ENCODE assay signal across 7 mouse cellular contexts in genomic region chr11:83852501-83853211, GRCm38 (mm10). TPM values are rescaled to one million over a fixed set of nuclear protein-coding genes. Genes with fewer than 3 reads are reported as not detected.
DNase-seq lines count a peak whose midpoint lies in the region; ATAC-seq lines count a peak whose summit lies in the region.

No protein-coding gene starts in this region.

- ATAC-seq in midbrain, embryonic 16.5 days = no peak
- no peak for ATAC-seq in heart, embryonic 13.5 days (ENCODE audit: extremely low read depth, insufficient number of reproducible peaks, low FRiP score, low TSS enrichment)
- peak; percentile 38 for ATAC-seq in stomach, embryonic 15.5 days (ENCODE audit: insufficient read depth, low FRiP score, low read depth)

- no peak overlapping the region for H3K4me2 ChIP-seq in midbrain, embryonic 16.5 days (ENCODE audit: low read length)
- H3K4me2 ChIP-seq in heart, embryonic 13.5 days = peak overlapping the region; percentile 60
- H3K4me2 ChIP-seq in stomach, embryonic 15.5 days = peak overlapping the region; percentile 54

- no peaks in the 10 kb centered on the region for H3K9me3 ChIP-seq in midbrain, embryonic 10.5 days (replicated peaks)
- H3K9me3 ChIP-seq in midbrain, embryonic 16.5 days (replicated peaks; ENCODE audit: control insufficient read depth, low read length, poor library complexity, severe bottlenecking) = no peaks in the 10 kb centered on the region
- H3K9me3 ChIP-seq in heart, embryonic 13.5 days = no peaks in the 10 kb centered on the region
- no peaks in the 10 kb centered on the region for H3K9me3 ChIP-seq in stomach, embryonic 15.5 days

- peaks cover 41% of the 10 kb centered on the region for H3K4me1 ChIP-seq in midbrain, embryonic 10.5 days
- H3K4me1 ChIP-seq in midbrain, embryonic 16.5 days (ENCODE audit: control insufficient read depth, insufficient read depth, low read length) = no peaks in the 10 kb centered on the region; the same call in 1 of the 2 replicates
- peaks cover 38% of the 10 kb centered on the region for H3K4me1 ChIP-seq in heart, embryonic 13.5 days
- no peaks in the 10 kb centered on the region for H3K4me1 ChIP-seq in stomach, embryonic 15.5 days

- H3K36me3 ChIP-seq in midbrain, embryonic 10.5 days = no peaks in the 10 kb centered on the region
- no peaks in the 10 kb centered on the region for H3K36me3 ChIP-seq in midbrain, embryonic 16.5 days (ENCODE audit: control insufficient read depth, insufficient read depth, low read length)
- H3K36me3 ChIP-seq in heart, embryonic 13.5 days = no peaks in the 10 kb centered on the region
- H3K36me3 ChIP-seq in stomach, embryonic 15.5 days = no peaks in the 10 kb centered on the region

- intact Hi-C loops in left cerebral cortex, postnatal 25 days (cut with DNase I) = loop anchor here (2.0 kb wide), 1 partner anchor 664 kb away; no protein-coding TSS in a partner anchor

- H3K27ac ChIP-seq in midbrain, embryonic 10.5 days (replicated peaks) = no peak overlapping the region
- H3K27ac ChIP-seq in midbrain, embryonic 16.5 days (ENCODE audit: low read length) = no peak overlapping the region
- H3K27ac ChIP-seq in heart, embryonic 13.5 days (replicated peaks) = no peak overlapping the region
- H3K27ac ChIP-seq in stomach, embryonic 15.5 days = peak overlapping the region; percentile 81

- H3K27me3 ChIP-seq in midbrain, embryonic 10.5 days (ENCODE audit: low read depth, poor library complexity, severe bottlenecking) = peaks cover 100% of the 10 kb centered on the region
- H3K27me3 ChIP-seq in midbrain, embryonic 16.5 days (ENCODE audit: control insufficient read depth, insufficient read depth, low read depth, low read length) = peaks cover 40% of the 10 kb centered on the region
- H3K27me3 ChIP-seq in heart, embryonic 13.5 days (replicated peaks) = peaks cover 88% of the 10 kb centered on the region
- H3K27me3 ChIP-seq in stomach, embryonic 15.5 days (replicated peaks) = peaks cover 32% of the 10 kb centered on the region

- peak; percentile 51 for DNase-seq in midbrain, embryonic 10.5 days (ENCODE audit: low spot score)
- DNase-seq in kidney, postnatal 36 days = peak; percentile 68 to 76
- DNase-seq in right cerebral cortex, postnatal 10 days (ENCODE audit: low spot score in 2 of 2) = no peak
- DNase-seq in left cerebral cortex, postnatal 25 days (ENCODE audit: low spot score in 2 of 2) = no peak

- under 1% methylated on average over 38 of the region's 38 CpGs for WGBS in midbrain, embryonic 10.5 days
- WGBS in midbrain, embryonic 16.5 days = under 1% methylated on average over 38 of the region's 38 CpGs
- 2% methylated on average over 38 of the region's 38 CpGs for WGBS in heart, embryonic 13.5 days
- 1% methylated on average over 38 of the region's 38 CpGs for WGBS in stomach, embryonic 15.5 days

- peak overlapping the region; percentile 33; the same call in 1 of the 2 replicates for H3K4me3 ChIP-seq in midbrain, embryonic 10.5 days
- H3K4me3 ChIP-seq in midbrain, embryonic 16.5 days (ENCODE audit: low read depth, low read length) = no peak overlapping the region
- peak overlapping the region; percentile 43 for H3K4me3 ChIP-seq in heart, embryonic 13.5 days
- peak overlapping the region; percentile 43 for H3K4me3 ChIP-seq in stomach, embryonic 15.5 days (replicated peaks)

- no peak overlapping the region for H3K9ac ChIP-seq in midbrain, embryonic 16.5 days (ENCODE audit: low read depth, low read length)
- 0 out of 2 replicates have a peak overlapping the region, but pooled peaks have one; percentile 5 for H3K9ac ChIP-seq in heart, embryonic 13.5 days
- H3K9ac ChIP-seq in stomach, embryonic 15.5 days = peak overlapping the region; percentile 39; the same call in 1 of the 2 replicates

RNA-seq across cellular contexts. Expression of gene Hnf1b, which starts 2.8 kb away (rescaled TPM):
- polyA plus RNA-seq in midbrain, embryonic 10.5 days (2016; fragmentation: Nextera tagmentation; extraction: Ambion mirVana) = not detected in 2 replicates
- polyA plus RNA-seq in midbrain, embryonic 16.5 days (2015; fragmentation: Nextera tagmentation; extraction: Ambion mirVana) = 0.13 TPM in 1 of 2 replicates, not detected in the other
- polyA plus RNA-seq in heart, embryonic 13.5 days (2015; fragmentation: Nextera tagmentation; extraction: Ambion mirVana) = 0.31 and 1.1 TPM in 2 replicates
- polyA plus RNA-seq in stomach, embryonic 15.5 days (2015; fragmentation: Nextera tagmentation; extraction: Ambion mirVana) = 6.0 and 8.0 TPM in 2 replicates
- total RNA-seq in left cerebral cortex, postnatal 25 days (2021) = under 1 TPM; 0.18 to 0.30 TPM

Comparison
In these comparisons a context has a peak if more than half of its experiments do, and no peak if none do; other contexts are left out.
1. DNase-seq: peak in midbrain, embryonic 10.5 days (single experiment) and kidney, postnatal 36 days (2 of 2); none in right cerebral cortex, postnatal 10 days (0 of 2) and left cerebral cortex, postnatal 25 days (0 of 2).